Mouse (Mus musculus): Measurements from ENCODE around the gene Sesn3.
"Not testable (repeated sequence)": the region's sequence is repeated elsewhere in the genome, so short reads cannot be mapped to it uniquely, and the experiment has no call there.

Gene Sesn3

DNA sequence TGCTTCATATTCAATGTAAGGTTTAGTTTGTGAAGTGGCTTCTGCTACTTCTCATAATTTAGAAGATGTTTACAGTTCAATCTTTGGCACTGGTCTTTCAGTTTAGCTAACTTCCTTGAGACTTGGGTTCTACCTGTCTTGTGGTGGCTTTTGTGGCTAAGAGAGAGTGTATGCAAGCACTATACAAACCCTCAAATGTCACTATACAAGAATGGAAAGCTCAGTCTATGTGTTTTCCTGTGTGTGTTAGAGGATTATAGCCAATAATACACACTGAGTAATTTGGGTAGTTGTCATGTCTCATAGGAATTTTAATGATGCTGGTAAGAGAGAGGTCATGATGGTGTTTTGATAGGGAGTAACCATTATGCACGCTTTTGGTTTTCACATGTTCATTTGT is 5.8 kb downstream of the Sesn3 start:
- DNase-seq: no peak

DNA sequence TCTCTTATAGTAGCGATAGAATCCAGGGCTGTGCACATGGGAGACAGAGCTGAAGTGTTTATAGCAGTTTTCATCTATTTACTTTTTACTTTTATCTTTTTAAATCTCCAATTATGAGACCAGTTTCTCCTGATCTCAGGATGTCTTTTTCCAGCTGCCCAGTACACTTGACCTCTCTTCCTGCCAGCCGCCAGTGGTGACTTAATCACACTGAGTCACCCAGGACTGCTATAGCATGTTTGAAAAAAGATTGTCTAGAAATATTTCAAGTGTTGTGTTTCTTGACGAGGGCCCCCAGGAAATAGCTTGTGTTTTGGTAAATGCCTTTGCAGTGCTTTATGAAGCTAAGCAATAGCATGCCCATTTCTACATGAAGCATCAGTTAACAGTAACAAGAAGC is 10.2 kb downstream of the Sesn3 start:
- no peak for DNase-seq

- no peak for DNase-seq
These were observed 12.4 kb downstream of the Sesn3 start for GRCm38 (mm10) chr9:14287234-14287633.

DNA sequence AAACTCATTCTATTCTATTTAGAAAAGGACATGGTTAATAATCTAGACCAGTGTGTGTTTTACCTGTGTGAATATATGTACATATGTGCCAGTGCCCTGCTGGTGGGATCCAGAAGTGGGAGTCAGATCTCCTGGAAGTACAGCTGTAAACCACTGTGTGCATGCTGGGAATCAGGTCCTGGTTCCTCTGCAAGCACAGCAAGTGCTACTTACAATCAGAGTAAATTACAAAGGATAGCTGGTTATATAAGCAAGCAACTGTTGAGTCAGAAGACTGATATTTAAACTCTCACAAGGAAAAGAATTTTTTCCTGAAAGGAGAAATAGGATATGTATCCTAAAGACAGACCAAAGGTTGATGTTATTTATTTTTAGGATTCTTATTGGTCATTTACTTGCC is 13.6 kb downstream of the Sesn3 start:
- DNase-seq: no peak

DNA sequence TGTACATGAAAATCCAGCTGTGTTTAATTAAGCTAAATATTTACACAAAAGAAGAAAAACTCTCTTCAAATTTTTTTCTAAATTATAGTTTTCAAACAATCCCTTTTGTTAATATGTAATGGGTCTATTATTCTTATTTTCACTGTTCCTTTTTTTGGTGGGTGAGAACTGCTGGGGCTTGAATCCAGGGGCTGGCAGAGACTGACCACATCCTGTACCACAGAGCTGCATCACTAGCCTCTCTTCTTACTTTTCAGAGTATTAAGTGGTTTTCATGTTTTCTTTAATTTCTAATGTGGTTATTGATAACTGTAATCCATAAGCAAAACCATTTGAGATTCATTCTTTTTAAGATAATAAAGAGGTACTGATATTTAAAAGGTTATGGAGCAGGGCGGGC is 19.0 kb downstream of the Sesn3 start:
- no peak for DNase-seq

GRCm38 (mm10) chr9:14295680-14296440 is 21.0 kb downstream of the Sesn3 start:
- no peak for DNase-seq

DNA sequence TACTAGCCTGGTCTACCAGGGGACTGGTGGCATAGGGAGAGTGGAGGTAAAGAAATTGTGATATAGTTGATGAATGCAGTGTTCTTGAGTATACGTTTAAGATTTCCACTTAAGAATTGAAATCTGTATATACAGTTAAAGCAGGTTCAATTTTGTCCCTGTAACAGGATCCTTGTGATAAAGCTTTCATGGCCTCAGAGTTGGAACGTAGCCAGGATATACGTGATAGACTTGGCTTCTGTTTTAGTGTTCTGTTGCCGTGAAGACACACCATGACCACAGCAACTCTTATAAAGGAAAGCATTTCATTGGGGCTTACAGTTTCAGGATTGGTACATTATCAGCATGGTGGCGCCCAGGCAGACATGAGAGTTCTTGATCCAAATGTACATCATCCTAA is 22.3 kb downstream of the Sesn3 start:
- DNase-seq: no peak

- no peak for DNase-seq
These were observed 25.0 kb downstream of the Sesn3 start for GRCm38 (mm10) chr9:14299819-14300218.

DNA sequence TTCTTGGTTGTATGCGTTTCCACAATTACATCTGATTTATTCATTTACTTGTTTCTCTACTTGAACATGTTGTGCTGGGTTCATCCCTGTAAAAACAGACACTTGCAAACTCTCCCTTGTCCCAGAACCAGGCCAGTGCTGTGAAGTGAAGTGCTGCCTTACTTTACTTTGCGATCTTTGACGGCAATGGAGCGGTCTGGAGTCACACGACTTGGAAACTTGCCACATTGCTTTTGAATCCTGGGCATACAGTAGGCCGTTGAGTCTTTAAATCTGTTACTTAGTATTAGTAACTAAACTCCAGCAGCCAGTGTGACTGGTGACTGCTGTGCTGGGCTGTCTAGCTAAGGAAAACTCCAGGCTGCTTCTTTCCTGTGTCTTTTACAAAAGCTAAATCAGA is 25.9 kb downstream of the Sesn3 start:
- DNase-seq: no peak

- DNase-seq: no peak
These were observed 29.5 kb downstream of the Sesn3 start for GRCm38 (mm10) chr9:14304262-14304968.

- no peak for DNase-seq
These were observed 32.5 kb downstream of the Sesn3 start for GRCm38 (mm10) chr9:14307341-14307740.

DNA sequence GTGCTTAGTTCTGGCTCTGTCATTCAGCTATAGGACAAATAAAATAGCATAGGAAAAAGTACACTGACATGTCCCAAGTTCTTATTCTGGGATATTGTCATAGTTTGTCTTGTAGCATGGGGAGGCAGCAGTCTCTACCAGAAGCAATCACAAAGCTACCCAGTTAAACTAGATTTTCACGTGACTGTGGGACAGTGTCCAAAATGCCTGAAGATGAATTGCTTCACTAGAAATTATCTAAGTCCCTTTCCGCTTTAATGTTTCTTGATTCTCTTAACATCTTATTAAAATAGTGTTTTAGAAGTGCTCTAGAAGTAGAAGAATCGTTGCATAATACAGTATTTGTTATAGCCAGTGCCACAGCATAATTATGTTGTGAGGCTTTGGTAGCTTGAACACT is 39.1 kb downstream of the Sesn3 start:
- no peak for DNase-seq

DNA sequence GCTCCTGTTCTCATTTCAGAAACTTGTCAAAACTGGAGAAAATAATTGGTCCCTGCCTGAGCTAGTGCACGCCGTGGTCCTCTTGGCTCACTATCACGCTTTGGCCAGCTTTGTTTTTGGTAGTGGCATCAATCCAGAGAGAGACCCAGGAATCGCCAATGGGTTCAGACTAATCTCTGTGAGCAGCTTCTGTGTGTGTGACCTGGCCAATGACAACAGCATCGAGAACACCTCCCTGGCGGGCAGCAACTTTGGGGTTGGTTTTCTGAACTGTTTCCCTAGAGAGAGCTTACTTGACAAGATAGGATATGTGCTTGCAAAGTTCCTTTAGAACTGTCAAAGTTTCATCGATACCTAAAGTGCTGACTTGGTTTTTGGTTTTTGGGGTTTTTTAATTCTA is 39.6 kb downstream of the Sesn3 start:
- no peak for DNase-seq

- DNase-seq: no peak
These were observed 41.8 kb downstream of the Sesn3 start for GRCm38 (mm10) chr9:14316618-14317017.

- DNase-seq: no peak
These were observed 61.0 kb downstream of the Sesn3 start for GRCm38 (mm10) chr9:14335829-14336228.

DNA sequence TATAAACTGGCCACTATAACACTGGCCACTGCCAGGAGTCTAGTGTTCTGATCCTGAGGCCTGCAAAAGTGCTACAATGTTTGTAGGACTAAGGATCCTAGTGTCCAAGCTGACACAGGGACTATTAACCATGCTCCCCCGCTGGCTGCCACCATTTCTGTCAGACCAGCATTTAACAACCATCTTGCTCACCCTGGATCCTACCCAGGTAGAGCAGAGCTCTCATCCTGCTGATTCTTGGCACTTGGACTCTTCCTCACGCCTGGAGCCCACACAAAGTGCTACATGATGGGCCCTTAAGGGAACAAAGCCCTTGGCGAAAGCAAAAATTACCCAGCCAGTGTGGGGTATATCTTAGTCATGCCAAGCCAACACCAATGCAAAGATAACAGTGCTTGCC is 62.0 kb downstream of the Sesn3 start:
- DNase-seq: no peak

DNA sequence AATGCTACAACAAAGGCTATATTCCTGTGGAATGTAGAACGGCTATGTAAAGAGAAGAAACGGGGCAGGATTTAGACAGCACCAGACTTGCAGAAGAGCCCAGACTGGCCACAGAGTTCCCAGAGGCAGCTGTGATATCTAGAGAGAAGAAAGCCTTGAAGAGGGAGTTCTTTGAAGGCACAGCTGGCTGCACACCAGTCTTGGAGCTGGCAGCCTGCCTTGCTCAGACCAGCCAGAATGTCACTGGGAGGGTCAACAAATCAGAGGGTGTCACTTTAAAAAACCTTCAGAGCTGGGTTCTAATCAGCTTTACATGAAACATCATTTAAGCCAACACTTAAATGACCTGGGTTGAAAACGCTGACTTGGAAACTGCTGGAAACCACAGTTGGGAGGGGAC is 63.8 kb downstream of the Sesn3 start:
- no peak for DNase-seq

DNA sequence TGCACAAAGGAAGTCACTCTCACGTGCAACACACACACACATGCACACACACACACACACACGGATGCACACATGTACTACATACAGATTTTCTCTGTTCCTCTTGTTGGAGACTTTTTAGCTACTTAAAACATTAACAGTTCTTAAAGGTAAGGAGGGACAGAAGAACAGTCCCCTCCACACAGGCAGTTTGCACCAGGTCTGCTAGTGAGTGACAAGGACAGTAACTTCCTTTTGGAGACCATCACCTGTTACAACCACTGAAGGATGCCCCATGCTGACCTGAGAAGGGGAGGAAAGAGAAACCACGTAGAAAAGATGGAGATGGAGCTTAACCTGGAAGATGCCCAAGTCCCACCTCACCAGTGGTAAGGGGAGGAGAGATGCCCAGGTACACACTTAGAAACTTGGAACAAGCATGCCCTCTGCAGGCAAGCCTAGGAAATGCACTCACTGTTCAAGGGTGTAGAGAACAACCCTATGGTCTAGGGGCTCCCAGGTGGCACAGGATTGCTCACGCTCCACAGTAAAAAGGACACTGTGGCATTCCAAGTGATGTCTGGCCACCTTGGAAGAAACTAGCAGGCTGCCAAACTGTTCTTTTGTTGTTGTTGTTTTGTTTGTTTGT is 67.3 kb downstream of the Sesn3 start:
- peak; percentile 86 for DNase-seq

DNA sequence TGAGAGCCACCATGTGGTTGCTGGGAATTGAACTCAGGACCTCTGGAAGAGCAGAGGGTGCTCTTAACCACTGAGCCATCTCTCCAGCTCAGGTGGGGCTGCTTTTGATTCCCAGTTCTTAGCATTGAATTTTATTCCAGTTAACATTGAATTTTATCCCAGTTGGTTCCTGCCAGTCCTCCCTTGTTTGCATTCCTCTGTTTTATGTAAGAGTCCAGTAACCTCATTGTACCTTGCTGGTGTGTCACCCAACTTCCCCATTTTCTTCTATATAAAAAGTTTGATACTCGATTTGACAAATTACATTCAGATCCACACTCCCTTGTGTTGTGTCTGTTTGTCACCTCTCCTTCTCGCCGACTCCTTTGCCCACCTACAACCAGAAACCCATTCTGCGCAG is 71.0 kb downstream of the Sesn3 start:
- DNase-seq: not testable (repeated sequence)

DNA sequence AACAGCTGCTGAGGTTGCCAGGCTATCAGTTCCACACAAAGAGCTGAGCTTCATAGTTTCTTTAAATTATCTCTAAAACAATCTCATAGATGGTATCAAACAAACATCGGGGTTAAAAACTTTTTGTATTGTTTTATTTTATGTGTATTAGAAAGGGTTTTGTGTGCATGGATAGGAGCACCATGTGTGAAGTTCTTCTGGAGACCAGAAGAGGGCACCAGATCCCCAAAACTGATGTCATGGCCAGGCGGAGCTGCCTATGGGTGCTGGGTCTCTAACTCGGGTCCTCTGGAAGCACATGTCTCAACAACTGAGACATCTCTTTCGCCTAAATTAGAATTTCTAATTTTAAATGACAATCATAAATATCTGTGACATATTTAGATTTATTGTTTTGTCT is 73.5 kb downstream of the Sesn3 start:
- peak; percentile 39 for DNase-seq

DNA sequence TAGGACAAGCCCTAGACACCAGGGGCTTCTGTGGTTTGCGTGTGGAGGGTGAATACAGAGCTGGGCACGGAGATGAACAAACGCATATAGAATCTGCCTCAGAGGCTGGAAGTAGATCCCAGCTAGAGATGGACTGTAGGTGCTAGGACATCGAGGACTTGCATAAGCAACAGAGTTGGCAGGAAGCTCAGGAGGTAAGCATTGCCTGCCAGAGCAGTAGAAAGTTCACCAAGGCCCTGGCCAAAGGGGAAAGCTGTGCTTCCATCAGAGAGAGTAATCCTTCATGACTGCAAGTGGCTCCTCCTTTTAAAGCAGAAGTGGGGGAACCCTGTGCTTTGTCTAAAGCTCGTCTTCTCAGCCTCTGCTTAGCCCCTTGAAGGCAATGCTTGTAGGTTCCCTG is 74.5 kb downstream of the Sesn3 start:
- no peak for DNase-seq

- no peak for DNase-seq
These were observed 75.9 kb downstream of the Sesn3 start for GRCm38 (mm10) chr9:14350787-14351186.

DNA sequence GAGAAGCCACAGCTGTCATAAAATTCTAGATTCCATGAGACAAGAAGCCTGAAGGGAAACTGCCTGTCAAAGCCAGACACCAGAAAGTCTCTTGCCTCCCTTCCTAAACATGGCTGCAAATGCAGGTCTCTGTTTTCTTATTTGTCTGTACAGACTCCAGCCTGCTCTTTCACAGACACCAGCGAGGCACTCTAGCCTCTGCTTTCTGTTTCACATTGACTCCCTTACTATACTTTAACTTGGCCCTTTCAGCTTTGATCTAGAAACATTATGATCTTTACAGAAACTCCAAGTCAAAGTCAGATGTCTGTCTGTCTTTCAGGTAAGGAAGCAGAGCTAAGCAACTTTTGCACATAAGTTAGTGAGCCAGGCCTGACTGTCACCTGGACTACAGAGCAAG is 77.5 kb downstream of the Sesn3 start:
- no peak for DNase-seq

- no peak for DNase-seq
These were observed 80.0 kb downstream of the Sesn3 start for GRCm38 (mm10) chr9:14354852-14355251.

All from retina, postnatal 1 day (tissue).